Mouse (Mus musculus): ENCODE results near the gene C2cd5.
"Not testable (repeated sequence)": the region's sequence is repeated elsewhere in the genome, so short reads cannot be mapped to it uniquely, and the experiment has no call there.

C2cd5 gene

DNA sequence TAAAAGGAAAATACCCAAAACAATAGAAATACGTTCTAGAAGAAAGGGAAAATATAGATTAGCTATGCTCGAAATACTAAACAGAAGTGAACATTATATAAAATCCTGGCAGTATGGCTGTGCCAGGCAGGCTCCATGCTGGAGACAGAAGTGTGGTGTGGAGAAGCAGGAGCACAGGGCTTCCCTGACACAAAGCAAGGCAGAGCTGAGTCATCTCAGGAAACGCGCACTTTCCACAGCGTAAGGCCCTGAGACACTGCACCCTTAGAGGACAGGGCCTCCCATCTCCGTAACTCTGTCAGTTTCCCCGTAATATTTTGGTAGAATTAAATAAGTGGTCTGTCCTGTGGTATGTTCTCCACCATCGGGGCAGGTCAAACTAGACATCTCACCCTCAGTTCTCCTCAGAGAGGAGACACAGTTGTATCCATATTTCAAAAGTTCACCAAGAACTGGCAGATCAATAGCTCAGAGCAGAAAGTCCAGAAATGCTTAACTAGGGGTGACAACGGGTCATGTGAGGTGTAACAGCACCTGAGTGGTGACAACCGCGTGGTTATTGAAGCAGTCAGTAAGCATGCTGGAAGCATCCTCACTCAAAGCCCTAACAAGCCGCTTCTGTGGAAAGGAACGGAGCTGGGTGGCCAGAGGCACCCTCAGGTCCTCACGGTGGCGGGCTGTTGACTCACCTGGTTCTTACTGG is 87.3 kb downstream of the C2cd5 start:
- no peak for DNase-seq

DNA sequence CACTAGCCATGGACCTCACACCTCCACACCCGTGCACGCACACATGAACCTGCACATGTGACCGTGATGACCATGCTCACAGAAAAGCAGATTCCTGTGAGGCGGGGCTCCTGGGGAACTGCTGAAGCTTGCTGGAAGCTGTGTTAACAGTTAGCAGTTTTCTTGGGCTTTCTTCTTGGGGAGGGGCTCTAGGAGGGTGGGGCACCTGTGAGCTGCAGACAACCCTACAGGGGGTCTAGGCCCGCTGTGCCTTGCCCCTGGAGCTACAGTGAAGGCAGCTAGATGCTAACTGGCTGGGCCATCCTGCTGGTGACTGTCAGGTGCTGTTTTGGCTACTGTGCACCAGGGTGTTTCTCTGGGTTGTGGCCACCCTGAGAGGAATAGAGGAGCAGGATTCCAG is 91.1 kb downstream of the C2cd5 start:
- no peak for DNase-seq

DNA sequence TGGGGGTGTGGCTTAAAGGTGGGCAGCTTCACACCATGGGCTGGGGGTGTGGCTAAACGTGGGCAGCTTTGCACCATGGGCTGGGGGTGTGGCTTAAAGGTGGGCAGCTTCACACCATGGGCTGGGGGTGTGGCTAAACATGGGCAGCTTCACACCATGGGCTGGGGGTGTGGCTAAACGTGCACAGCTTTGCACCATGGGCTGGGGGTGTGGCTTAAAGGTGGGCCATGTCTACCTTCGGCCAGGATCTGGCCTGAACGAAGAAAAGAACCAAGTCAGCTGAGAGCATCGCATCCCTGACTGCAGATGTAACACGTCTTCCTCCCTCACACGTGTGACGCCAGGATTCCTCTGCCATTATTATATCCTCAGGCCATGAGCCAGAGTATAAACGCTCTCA is 94.7 kb downstream of the C2cd5 start:
- not testable (repeated sequence) for DNase-seq

DNA sequence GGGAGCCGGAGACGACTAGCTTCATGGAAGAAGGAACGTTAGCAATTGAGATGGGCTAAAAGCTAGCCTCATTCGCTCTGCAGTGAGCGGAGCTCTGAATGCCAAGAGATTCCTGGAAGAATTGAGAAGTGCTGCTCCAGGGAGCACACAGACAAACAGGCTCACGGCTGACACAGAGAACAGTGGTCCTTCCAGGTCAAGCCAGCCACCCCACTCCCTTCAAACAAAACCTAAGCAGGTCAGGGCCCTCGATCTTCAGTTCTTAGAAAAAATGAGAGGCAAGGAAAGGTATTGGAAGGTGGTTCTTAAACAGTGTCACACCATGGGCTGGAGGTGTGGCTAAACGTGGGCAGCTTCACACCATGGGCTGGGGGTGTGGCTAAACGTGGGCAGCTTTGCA is 95.1 kb downstream of the C2cd5 start:
- no peak for DNase-seq

DNA sequence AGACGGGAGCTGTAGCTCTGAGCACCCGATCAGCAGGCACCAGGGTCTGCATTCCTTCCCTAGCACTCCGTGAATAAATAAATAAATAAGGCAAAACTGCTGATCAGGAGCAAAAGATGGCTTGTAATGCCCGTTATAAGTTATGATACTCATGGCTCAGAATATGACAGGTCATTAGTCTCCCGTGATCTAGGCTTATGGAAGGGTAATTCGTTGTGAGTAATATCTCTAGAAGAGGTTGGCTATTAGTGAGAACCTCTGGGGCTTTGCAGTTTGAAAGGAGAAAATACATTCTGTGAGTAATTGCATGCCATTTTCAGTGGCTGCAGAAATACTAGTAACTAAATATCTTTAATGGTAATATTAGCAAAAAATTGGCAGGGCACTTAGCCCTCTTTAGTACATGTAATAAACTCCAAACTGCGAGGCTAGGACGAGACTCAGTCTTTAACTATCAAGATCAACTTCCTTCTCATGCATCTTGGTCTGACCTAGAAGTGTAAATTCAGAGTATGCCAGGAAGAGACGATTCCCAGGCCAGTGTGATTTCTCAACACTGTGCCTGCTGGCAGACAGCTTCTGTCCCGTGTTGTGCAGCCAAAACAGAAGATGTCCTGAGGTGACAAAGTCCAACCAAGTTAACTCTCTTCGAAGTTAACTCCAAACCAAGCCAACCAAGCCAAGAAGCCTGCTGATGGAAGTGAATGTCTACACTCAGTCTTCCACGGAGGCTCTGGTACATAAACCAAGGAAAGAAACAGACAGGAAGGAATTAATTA is 101.5 kb downstream of the C2cd5 start:
- no peak for DNase-seq

DNA sequence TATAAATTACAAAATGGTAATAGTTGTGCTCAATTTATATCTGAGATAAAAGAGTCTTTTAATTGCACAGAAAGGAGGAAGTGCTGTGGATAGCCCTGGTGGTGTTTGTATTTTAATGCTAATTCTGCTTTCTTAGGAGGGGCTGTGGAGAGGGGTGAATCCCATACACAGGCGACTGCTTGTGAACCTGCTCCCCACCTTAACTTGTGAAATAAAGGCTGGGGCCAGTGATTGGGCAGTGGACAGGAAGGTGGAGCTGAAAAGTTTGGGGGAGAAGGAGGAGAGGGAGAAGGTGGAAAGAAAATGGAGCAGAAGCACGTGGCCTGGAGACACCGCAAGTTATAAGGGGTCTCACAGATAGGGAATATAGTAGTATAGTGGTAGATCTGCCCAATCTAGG is 103.1 kb downstream of the C2cd5 start:
- DNase-seq: no peak

DNA sequence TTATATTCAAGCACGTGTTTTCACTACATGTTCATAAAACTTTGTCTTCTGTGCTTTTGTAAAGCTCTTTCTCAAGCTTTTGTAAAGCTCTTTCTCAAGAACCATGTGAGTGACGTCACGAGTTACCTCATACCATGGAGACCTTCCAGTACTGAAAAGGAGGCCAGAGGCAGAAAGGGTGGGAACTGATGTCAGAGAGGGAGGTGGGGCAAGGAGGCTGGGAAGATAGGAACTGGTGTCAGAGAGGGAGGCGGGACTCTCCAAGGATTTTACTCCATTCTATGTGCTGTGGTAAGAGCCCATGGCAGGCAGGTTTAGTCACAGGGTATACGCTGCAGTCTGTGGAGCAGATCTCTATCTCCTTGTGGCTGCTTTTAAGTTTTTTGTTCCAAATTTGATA is 104.4 kb downstream of the C2cd5 start:
- peak; percentile 50 for DNase-seq

DNA sequence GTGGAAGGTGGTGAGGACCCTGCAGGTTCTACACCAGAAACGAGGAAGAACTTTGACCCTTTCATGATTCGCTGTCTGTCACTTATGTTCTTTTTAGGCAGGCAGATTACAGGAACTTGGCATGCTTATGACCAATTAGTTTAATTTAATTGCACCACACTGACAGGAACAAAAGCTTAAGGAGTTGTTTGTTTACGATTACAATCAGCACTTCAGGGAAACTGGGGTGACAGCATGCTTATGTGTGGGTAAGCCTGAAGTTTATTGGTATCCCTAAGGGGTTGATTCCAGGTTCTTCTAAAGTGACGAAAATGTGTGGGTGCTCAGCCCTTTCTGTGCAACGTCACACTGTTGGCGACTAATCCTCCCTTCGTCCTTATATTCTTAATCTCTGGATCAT is 105.1 kb downstream of the C2cd5 start:
- DNase-seq: peak; percentile 76

DNA sequence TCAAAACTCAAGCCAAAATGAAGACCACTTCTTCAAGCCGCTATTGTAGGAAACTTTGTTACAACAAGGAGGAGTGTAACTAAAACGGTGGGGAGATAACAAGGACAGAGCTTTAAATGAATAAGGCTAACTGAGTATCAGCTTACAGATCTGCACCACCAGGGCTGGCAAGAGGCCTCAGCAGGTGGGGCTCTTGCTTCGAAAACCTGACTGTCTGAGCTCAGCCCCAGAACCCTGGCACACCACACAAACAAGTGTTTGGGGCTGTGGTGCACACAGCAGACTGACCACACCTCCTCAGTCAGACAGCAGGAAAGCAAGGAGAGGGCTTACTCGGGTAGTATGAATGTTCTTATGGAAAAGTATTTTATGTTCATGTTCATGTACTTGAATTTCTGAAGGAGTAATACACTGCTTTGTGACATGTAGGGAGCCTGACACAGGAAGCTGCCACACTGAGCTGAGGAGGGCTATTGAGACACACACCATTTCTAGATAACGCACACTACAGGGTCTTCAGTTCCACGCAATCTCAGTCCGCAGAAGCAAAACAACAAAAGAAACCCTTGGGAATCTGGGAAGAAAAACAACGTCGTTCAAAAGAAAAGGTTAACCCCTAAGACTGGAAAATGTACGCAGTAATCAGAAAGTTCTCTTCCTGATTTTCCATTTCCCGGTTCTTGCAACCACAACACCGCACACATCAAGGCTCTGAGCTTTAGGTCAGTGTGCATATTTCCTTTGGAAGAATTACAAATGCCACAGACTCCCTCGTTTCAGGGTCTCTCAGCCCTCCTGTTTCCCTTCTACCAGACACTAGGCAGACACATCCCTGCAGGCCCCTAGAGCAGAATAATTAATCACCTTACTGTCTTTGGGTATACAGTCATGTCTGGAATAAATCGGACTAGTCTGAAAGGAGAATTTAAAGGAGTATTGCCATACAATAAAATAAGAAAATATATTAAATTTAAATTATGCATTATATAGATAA is 105.9 kb downstream of the C2cd5 start:
- peak; percentile 33 for DNase-seq

DNA sequence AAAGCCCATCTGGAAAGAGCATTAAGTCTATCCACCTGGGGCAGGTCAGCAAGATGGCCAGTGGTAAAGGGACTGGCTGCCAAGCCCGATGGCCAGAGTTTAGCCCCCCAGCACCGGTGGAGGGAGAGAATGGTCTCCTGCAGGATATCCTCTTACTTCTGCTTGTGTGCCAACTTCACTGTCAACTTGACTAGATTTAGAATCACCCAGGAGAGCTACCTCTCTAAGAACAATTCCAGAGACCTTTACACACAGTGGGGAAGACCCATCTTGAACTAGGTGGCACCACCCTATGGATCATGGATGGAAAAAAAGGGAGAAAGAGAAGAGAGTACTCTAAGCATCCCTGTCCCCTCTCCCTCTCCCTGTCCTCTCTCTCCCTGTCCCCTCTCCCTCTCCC is 107.0 kb downstream of the C2cd5 start:
- DNase-seq: no peak

DNA sequence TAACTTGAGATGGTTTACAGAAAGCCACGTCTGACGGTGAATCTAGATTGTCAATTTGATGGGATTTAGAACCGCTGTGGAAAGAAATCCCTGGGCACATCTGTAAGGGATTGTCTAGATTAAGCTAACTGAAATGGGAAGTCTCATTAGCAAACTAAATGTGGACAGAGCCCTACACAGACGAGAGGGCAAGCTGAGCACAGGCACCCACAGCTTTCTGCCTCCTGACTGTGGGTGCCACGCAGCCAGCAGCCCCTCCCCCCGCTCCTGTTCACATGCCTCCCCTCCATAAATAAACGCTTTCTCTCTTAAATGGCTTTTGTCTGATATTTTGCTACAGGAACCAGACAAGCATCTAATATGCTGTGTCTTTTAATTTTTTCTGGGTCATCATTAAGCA is 107.8 kb downstream of the C2cd5 start:
- no peak for DNase-seq

DNA sequence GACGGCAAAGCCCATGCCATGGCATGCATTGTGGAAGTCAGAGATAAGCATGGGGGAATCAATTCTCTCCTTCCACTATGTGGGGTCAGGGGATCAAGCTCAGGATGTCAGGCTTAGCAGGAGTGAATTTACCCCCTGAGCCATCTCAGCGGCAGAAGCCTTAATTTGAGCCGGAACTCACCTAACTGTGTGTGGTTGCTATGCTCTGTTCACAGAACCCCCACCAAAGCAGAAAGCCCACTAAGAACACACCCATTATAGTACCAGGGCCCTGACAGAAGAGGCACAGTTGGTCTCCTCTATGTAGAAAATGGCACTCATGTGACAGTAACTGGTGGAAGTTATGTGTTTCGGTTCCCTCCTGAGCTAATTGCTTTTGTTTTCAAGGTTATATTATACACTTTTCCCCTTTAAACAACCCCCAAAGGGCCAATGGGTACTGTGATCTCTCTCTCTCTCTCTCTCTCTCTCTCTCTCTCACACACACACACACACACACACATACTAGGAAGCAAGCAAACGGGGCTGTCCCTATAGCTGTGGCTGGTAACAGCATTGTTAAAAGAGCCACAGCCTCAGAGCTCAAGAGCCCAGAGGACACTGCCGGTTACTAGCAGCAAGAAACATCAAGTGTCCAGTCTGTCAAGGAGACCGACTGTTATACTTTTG is 108.4 kb downstream of the C2cd5 start:
- peak; percentile 38 for DNase-seq

DNA sequence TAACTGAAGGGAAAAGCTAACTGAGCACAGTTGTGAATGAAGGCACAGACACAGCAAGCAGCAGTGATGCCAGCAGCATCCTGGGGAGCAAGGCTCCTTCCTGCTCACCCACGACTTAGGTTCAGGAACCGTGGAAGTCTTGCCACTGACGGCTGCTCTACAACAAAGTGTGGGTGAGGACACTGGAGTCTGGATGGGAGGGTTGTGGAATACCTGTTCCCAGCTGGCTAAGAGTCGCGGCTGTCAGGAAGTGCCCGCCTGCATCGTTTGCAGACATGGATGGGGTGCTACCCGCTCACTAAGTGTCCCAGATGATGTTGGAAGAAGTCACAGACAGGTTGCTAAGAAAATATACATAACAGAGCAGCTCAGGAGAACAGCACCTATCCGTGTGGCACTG is 109.4 kb downstream of the C2cd5 start:
- no peak for DNase-seq

DNA sequence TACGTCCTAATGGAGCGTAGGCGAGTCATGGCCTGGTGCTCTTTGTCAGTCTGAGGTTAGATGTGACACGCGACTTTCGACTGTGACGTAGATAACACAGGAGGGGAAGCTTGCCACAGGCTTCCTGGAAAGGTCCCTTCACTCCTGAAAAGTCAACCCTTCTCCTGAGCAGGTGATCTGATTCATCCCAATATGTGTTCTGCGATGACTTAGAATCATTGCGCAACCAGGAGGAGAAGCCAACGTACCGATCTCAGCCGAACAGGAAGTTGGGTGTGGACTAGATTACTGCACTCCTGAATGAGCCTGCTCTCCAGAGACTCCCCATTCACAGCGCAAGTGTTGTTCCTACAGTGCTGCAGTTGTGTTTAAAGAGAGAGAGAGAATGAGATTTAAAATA is 110.4 kb downstream of the C2cd5 start:
- DNase-seq: no peak

DNA sequence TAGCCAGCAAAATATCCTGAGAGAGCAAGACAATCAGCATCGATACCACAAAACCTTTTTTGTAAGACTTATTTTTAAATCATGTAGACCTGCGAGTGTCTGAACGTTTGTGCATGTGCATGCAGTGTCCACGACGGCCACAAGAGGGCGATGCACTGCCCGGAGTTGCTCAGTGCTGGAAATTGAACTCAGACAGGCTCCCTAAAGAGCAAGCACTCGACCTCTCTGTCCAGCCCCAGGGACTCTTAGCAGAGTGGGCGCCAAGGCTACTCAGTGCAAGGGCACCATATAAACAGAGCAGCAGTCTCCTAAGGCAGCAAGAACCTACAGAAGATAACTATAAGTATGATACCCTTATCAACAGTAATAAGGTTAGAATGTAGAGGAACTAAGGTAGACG is 111.2 kb downstream of the C2cd5 start:
- peak; percentile 71 for DNase-seq

DNA sequence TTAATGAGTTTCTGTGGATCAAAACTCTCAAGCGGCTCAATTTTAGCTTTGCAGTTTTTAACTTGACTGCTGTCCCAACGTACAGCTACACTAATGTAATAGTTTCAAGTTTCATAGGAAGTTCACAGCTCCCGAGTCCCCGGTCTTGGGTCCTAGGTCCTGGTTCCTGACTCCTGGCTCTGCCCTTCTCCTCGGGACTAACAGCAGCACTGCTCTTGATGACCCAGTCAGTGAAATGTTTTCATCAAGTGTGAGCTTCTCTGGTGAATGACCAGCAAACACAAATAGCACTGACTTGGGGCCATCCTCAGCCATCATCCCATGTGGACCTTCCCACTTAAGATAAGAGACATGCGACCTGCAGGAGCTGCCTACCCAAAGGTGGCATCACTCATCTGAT is 111.7 kb downstream of the C2cd5 start:
- no peak for DNase-seq

DNA sequence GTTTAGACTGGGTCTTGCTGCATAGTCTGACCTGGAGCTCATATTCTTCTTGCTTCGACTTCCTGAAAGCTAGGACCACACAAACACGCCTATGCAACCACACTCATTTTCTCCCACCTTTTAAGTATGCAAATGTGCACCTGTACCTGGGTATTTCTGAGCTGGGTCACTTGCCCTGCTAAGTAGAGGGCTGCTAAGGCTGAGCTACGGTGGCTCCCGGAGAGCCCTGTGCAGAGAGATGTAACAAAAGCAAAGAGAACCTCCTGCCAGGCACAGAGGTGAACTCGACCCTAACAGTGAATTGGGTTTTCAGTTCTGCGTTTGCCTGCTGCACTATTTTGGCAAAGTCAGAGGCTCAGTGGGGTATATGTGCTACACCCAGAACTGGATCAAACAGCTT is 112.3 kb downstream of the C2cd5 start:
- DNase-seq: no peak

DNA sequence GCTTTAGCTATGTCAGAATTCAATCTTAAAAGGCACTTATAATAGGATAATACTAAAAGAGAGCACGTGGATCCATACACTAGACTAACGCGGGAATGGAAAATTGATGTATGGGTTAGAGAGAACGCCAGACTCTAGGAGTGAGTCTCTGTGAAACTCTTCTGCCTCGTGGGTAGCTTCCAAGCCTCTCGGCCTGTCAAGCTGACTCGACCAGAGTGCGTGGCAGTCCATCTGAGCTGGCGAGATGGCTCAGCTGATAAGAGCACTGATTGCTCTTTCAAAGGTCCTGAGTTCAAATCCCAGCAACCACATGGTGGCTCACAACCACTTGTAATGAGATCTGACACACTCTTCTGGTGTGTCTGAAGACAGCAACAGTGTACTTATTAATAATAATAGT is 113.2 kb downstream of the C2cd5 start:
- not testable (repeated sequence) for DNase-seq

DNA sequence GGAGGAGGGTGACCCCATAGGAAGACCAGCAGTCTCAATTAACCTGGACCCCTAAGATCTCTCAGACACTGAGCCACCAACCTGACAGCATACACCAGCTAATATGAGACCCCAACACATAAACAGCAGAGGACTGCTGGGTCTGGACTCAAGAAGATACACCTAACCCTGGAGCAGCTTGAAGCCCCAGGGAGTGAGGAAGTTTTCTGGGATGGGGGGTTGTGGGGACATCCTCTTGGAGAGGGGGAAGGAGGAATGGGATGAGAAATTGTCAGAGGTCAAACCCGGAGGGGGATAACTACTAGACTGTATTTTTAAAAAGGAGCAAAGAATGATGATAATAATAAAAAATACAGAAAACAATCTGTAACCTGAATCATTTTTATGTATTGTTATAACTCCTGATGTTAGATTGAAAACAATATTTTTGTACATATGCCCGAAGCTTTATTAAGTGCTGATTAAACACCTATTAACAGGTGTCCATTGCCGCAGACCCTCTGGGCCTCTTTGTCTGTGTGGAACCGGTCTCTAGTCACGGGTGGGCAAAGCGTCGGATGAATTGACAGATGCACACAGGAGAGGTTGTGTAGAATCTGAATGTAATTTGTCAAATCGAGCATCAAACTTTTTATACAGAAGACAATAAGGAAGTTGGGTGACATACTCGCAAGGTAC is 114.2 kb downstream of the C2cd5 start:
- DNase-seq: not testable (repeated sequence)

DNA sequence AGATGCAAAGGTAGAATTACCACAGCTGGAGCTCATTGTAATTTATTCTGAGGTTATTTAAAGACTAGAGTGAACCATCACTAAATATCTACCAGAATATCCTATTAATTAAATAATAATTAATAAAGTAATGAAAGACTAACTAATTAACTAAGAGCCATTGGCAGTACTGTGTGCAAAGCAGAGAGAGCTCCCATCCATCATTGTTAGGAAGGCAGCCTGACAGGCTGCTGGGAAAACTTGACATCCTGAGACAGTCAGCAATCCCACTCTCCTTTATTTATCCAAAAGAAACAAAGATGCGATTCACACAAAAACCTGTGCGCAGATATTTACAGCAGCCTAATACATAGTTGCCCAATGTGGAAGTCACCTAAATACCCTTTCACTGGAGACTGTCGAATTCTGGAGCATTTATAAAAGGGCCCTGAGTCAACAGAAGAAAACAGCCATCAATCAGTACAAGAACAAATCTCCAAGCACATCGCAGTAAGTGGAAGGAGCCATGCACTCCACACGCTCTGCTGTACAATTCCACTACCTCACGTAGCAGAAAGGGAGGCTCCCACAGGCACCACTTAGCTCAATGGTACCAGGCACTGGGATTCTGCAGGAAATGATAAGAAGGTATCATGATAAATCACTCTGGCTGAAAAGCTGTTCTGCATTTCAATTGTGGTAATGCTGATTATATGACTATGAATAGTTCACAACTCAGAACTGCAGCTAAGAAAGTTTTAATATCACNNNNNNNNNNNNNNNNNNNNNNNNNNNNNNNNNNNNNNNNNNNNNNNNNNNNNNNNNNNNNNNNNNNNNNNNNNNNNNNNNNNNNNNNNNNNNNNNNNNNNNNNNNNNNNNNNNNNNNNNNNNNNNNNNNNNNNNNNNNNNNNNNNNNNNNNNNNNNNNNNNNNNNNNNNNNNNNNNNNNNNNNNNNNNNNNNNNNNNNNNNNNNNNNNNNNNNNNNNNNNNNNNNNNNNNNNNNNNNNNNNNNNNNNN is 120.0 kb downstream of the C2cd5 start:
- peak; percentile 57 for DNase-seq

DNA sequence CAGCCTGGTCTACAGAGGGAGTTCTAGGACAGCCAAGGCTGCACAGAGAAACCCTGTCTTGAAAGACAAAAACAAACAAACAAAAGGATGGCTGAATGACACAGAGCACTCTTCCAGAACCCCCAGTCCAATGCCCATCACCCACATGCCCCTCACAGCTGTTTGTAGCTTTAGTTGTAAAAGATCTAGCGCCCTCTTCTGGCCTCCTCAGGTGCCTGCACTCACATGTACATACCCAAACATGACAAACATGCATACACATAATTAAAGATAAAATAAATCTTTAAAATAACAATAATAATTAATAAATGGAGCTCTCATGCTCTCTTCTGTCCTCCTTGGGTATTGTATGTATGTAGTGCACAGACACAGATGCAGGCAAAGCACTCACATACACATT is 122.7 kb downstream of the C2cd5 start:
- no peak for DNase-seq
